In genomic region chr7:141539556-141540311, GRCm38 (mm10) we compare ENCODE assay signal across 8 mouse cellular contexts. TPM values are rescaled to one million over a fixed set of nuclear protein-coding genes. Genes with fewer than 3 reads are reported as not detected.
DNase-seq lines count a peak whose midpoint lies in the region; ATAC-seq and TF ChIP-seq lines count a peak whose summit lies in the region.

Chid1 (minus strand) TSS chr7:141539857.

- TF ChIP-seq POLR2A in ES-Bruce4 (IDR thresholded peaks at IDR 0.05; ENCODE audit: insufficient read depth, low read length): peak; percentile 88

- H3K9ac ChIP-seq in ES-Bruce4 (ENCODE audit: low read depth, poor library complexity, severe bottlenecking): peak within 1 kb of the TSS; percentile 43
- peak within 1 kb of the TSS; percentile 80 for H3K9ac ChIP-seq in forebrain, embryonic 14.5 days (ENCODE audit: low read length)
- H3K9ac ChIP-seq in neural tube, embryonic 15.5 days (replicated peaks): peak within 1 kb of the TSS; percentile 78

- no peaks in the 10 kb centered on the region for H3K9me3 ChIP-seq in ES-Bruce4 (replicated peaks; ENCODE audit: control insufficient read depth, insufficient read depth, low read length, poor library complexity, severe bottlenecking)
- H3K9me3 ChIP-seq in forebrain, embryonic 14.5 days (replicated peaks; ENCODE audit: control insufficient read depth, low read length): no peaks in the 10 kb centered on the region
- no peaks in the 10 kb centered on the region for H3K9me3 ChIP-seq in neural tube, embryonic 15.5 days (replicated peaks)

- peak; percentile 99 for DNase-seq in forebrain, embryonic 14.5 days (ENCODE audit: low spot score)
- peak; percentile 98 to 99 for DNase-seq in heart, postnatal 14 days
- DNase-seq in layer of hippocampus, adult 11-12 months (ENCODE audit: low spot score): peak; percentile 98
- peak; percentile 99 for DNase-seq in lung, adult 18-20 months
- DNase-seq in testis, postnatal 14 days (ENCODE audit: low spot score): peak; percentile 97

- peak within 1 kb of the TSS; percentile 90 for H3K4me3 ChIP-seq in ES-Bruce4 (ENCODE audit: low read depth, low read length)
- peak within 1 kb of the TSS; percentile 61 for H3K4me3 ChIP-seq in forebrain, embryonic 14.5 days (ENCODE audit: low read depth, low read length)
- peak within 1 kb of the TSS; percentile 75 for H3K4me3 ChIP-seq in neural tube, embryonic 15.5 days (replicated peaks)

- H3K27me3 ChIP-seq in ES-Bruce4 (ENCODE audit: control insufficient read depth, insufficient read depth, low read length, poor library complexity, severe bottlenecking): no peaks in the 10 kb centered on the region
- no peaks in the 10 kb centered on the region for H3K27me3 ChIP-seq in forebrain, embryonic 14.5 days (replicated peaks; ENCODE audit: control insufficient read depth, insufficient read depth, low read length)
- H3K27me3 ChIP-seq in neural tube, embryonic 15.5 days (replicated peaks): no peaks in the 10 kb centered on the region

- 2% methylated on average over 46 of the region's 46 CpGs for WGBS in forebrain, embryonic 14.5 days
- under 1% methylated on average over 46 of the region's 46 CpGs for WGBS in neural tube, embryonic 15.5 days

- TF ChIP-seq EP300 in ES-Bruce4 (IDR thresholded peaks at IDR 0.05; ENCODE audit: insufficient read depth, low read depth, low read length): no peak

- H3K27ac ChIP-seq in ES-Bruce4 (ENCODE audit: insufficient read depth, low read length): no peak within 1 kb of the TSS
- H3K27ac ChIP-seq in forebrain, embryonic 14.5 days (ENCODE audit: low read depth, low read length): peak within 1 kb of the TSS; percentile 77
- peak within 1 kb of the TSS; percentile 79 for H3K27ac ChIP-seq in neural tube, embryonic 15.5 days (replicated peaks)

- ATAC-seq in cerebellum, adult (ENCODE audit: insufficient number of reproducible peaks, low FRiP score, low TSS enrichment): peak; percentile 84
- ATAC-seq in forebrain, embryonic 14.5 days: peak; percentile 98
- peak; percentile 98 for ATAC-seq in neural tube, embryonic 15.5 days (ENCODE audit: low FRiP score)

- intact Hi-C loops in heart, postnatal 14 days (cut with DNase I): loop anchor here (2.0 kb wide), 1 partner anchor 19 kb away; no protein-coding TSS in a partner anchor

- H3K4me1 ChIP-seq in ES-Bruce4 (ENCODE audit: control insufficient read depth, insufficient read depth, low read length): no peaks in the 10 kb centered on the region
- peaks cover 16% of the 10 kb centered on the region for H3K4me1 ChIP-seq in forebrain, embryonic 14.5 days (ENCODE audit: control insufficient read depth, insufficient read depth, low read length)
- peaks cover 26% of the 10 kb centered on the region for H3K4me1 ChIP-seq in neural tube, embryonic 15.5 days

- peak within 1 kb of the TSS; percentile 88 for H3K4me2 ChIP-seq in forebrain, embryonic 14.5 days (ENCODE audit: low read length)
- peak within 1 kb of the TSS; percentile 87 for H3K4me2 ChIP-seq in neural tube, embryonic 15.5 days

- no peaks in the 10 kb centered on the region for H3K36me3 ChIP-seq in ES-Bruce4 (ENCODE audit: control insufficient read depth, insufficient read depth, low read length, poor library complexity, severe bottlenecking)
- H3K36me3 ChIP-seq in forebrain, embryonic 14.5 days (ENCODE audit: control insufficient read depth, insufficient read depth, low read length): no peaks in the 10 kb centered on the region
- H3K36me3 ChIP-seq in neural tube, embryonic 15.5 days: no peaks in the 10 kb centered on the region

- no peak for TF ChIP-seq CTCF in ES-Bruce4 (IDR thresholded peaks at IDR 0.05; ENCODE audit: low read depth, low read length)

RNA-seq across cellular contexts. Expression of gene Chid1, which starts in this region (rescaled TPM):
- 14.9 and 16.7 TPM in 2 replicates for polyA plus RNA-seq in ES-Bruce4 (2011; ENCODE audit: insufficient read depth, insufficient read length, low read depth, missing spikeins)
- 32.7 and 37.1 TPM in 2 replicates for polyA plus RNA-seq in forebrain, embryonic 14.5 days (2014; fragmentation: Nextera tagmentation; extraction: Ambion mirVana)
- 10 to 100 TPM; 42.6 to 42.8 TPM for total RNA-seq in heart, postnatal 14 days (2021)
- polyA plus RNA-seq in neural tube, embryonic 15.5 days (2015; fragmentation: Nextera tagmentation; extraction: Ambion mirVana): 50.4 and 54.4 TPM in 2 replicates
